Mouse (Mus musculus) B cell, adult 67 days (primary cell): ENCODE results near the gene Pkd1l2. TPM values are rescaled to one million over a fixed set of nuclear protein-coding genes. Genes with fewer than 3 reads are reported as not detected.

Source experiments
- total RNA-seq, 2 experiments: library from RNA; stranded (reverse); gene quantifications; 4 replicates each; pipeline ENCODE4 v1.2.4; 2023

Pkd1l2 gene
- not detected for total RNA-seq

DNA sequence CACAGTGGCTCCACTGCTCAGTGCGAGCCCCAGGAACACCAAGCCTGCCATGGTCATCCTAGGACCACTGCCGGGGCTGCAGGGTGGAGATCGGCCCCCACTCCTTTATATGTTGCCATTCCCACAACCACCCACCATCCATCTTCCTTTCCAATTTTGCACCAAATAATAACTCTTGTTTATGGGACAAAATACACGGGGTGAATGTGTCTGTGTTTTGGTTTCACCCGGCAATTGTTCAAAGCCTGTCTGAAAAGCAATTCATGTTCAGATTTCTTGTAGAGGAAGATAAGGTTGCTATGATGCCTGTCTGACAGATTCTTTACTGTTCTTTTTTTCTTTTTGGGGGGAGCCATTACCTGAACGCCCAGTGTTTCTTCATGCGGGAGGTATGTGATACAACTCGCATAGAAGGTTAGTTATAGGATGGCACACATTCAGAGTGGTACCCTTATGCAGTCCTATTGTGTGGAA is at the start of gene Pkd1l2:
Gene Pkd1l2 (minus strand): TSS at position 51 of the 474 bp plus-strand sequence.

DNA sequence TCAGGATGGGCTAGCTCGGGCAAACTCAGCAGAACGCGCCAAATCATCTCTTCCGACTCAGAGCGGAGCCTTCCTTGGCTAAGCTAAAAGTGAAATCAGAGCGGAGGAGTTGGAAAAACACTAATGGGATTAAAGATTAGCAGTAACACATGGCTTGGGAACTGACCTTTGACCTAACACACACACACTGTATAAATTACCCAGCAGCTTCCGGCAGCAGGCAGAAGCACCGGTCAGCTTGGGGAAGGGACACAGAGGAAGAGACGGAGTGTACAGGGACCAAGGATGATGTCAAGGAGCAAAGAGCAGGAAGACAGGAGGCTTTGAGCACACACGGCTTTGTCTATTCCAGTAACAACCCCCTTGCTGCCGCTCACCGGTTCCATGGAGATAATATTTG is 13.4 kb upstream of the Pkd1l2 start, which contains the start of gene Bco1:
Gene Bco1 (plus strand): TSS at position 208 of the 400 bp plus-strand sequence.

DNA sequence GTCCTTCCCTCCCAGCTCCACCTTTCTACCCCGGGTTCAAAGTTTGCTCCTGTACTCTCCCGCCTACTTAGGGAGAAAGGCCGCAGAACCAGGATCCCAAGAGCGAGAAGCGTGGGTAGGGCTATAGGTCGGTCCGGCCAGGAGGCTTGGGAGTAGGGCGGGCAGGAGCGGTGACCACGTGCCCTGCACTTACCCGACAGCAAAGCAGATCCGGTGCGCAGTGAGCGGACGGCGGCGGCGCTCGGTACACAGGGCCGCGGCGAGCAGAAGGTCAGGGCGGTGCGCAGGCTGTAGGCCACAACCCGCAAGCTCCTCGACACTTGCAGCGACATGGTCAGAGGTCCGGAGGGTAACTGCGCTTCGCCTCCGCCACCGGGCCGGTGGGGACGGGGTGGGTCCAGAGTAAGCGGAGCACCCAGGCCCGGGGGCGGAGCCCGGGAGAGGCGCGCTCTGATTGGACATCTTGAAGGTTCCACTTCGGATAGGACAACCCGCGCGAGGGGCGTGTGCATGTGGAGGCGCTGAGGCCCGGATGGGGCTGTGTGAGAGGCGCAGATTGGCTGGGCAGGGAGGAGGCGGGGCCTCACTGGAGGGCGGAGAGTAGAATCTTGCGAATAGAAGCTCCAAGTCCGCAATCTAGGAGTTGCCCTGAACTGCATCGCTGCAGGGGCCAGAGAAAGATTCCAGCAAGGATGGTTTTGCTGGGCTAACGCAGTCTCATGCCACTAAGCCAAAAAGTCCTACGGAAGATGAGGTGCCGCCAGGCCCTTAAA is 89.0 kb downstream of the Pkd1l2 start, which contains the start of gene Gcsh:
Gene Gcsh (minus strand): TSS at position 443 of the 773 bp plus-strand sequence.

GRCm38 (mm10) chr8:116978631-116979256 is 103.5 kb downstream of the Pkd1l2 start, which contains the start of gene 1700030J22Rik:
1700030J22Rik (minus strand) TSS chr8:116978959.

Other genes with a start within 250 kb of the Pkd1l2 start
- 1 to 10 TPM; 6.8 to 6.9 TPM for gene Cmc2, start 161.0 kb downstream of the Pkd1l2 start, total RNA-seq
- 1 to 10 TPM; 4.5 TPM for gene Cenpn, start 160.7 kb downstream of the Pkd1l2 start, total RNA-seq
- gene Atmin, start 139.1 kb downstream of the Pkd1l2 start, total RNA-seq: 10 to 100 TPM; 18.9 to 19.6 TPM
- gene 1700030J22Rik, start 103.5 kb downstream of the Pkd1l2 start, total RNA-seq: under 1 TPM in 1 of 2 experiments, not detected in 1; 0.32 TPM
- 1 to 10 TPM; 6.4 to 7.9 TPM for gene Gcsh, start 88.9 kb downstream of the Pkd1l2 start, total RNA-seq
- not detected for gene Bco1, start 13.4 kb upstream of the Pkd1l2 start, total RNA-seq
- gene Gan, start 75.7 kb upstream of the Pkd1l2 start, total RNA-seq: 10 to 100 TPM; 10.1 to 11.3 TPM
- gene Cmip, start 174.6 kb upstream of the Pkd1l2 start, total RNA-seq: 100 to 1,000 TPM; 113 to 116 TPM